Mouse (Mus musculus): ENCODE results near the gene Bcl3.

- TF ChIP-seq CTCF (conservative IDR thresholded peaks at IDR 0.05; ENCODE audit: insufficient read depth, insufficient read length, low read depth, low read length) = no peak
- TF ChIP-seq POLR2A (IDR thresholded peaks at IDR 0.05; ENCODE audit: low read depth, low read length) = no peak
These were observed 5.0 kb downstream of the Bcl3 start for GRCm38 (mm10) chr7:19817382-19818105.

Data from kidney, adult 2 months (tissue).